ENCODE assay signal across 13 mouse cellular contexts in genomic region chr10:69466201-69466585, GRCm38 (mm10).
DNase-seq lines count a peak whose midpoint lies in the region; ATAC-seq and TF ChIP-seq lines count a peak whose summit lies in the region.
"Had no signal": no experiment of that assay in that cellular context is flagged by ENCODE, and none has a peak within 500 bp of the region (broad histone marks: within the 10 kb centered on the region; RNA-seq: fewer than 3 reads in every experiment).

No protein-coding gene starts in this region.

- peak overlapping the region; percentile 84 for H3K27ac ChIP-seq in left cerebral cortex, adult 2 months
- H3K27ac ChIP-seq in hindbrain, embryonic 13.5 days, result peak overlapping the region; percentile 93
- peak overlapping the region; percentile 96 for H3K27ac ChIP-seq in midbrain, embryonic 16.5 days (ENCODE audit: low read length)
- H3K27ac ChIP-seq: liver, embryonic 13.5 days had no signal

- WGBS in hindbrain, embryonic 13.5 days, result 31% methylated on average over 2 of the region's 2 CpGs
- 11% methylated on average over 2 of the region's 2 CpGs for WGBS in midbrain, embryonic 16.5 days

- H3K4me1 ChIP-seq in hindbrain, embryonic 13.5 days (replicated peaks), result peaks cover 60% of the 10 kb centered on the region
- peaks cover 36% of the 10 kb centered on the region for H3K4me1 ChIP-seq in midbrain, embryonic 16.5 days (ENCODE audit: control insufficient read depth, insufficient read depth, low read length)
- H3K4me1 ChIP-seq: liver, embryonic 13.5 days had no signal

- no peaks in the 10 kb centered on the region for H3K9me3 ChIP-seq in hindbrain, embryonic 13.5 days
- H3K9me3 ChIP-seq in midbrain, embryonic 16.5 days (replicated peaks; ENCODE audit: control insufficient read depth, low read length, poor library complexity, severe bottlenecking), result no peaks in the 10 kb centered on the region
- H3K9me3 ChIP-seq: liver, embryonic 13.5 days had no signal

- peak overlapping the region; percentile 47 for H3K4me2 ChIP-seq in hindbrain, embryonic 13.5 days
- peak overlapping the region; percentile 48; the same call in 1 of the 2 replicates for H3K4me2 ChIP-seq in midbrain, embryonic 16.5 days (ENCODE audit: low read length)
- H3K4me2 ChIP-seq: liver, embryonic 13.5 days had no signal

- ATAC-seq in hindbrain, embryonic 13.5 days (ENCODE audit: low FRiP score), result peak; percentile 21; the same call in 1 of the 2 replicates
- peak; percentile 36; the same call in 1 of the 2 replicates for ATAC-seq in midbrain, embryonic 16.5 days

- no peak for DNase-seq in left cerebral cortex, adult 2 months (ENCODE audit: extremely low spot score in 1 of 2, low spot score in 2 of 2)
- no peak for DNase-seq in left cerebral cortex, postnatal 14 days (ENCODE audit: low spot score in 2 of 2)
- DNase-seq in heart, adult 9 months (ENCODE audit: low spot score in 2 of 2), result no peak
- DNase-seq in adrenal gland, adult (ENCODE audit: inconsistent age in 2 of 2, low spot score in 1 of 2), result no peak
- no peak for DNase-seq in adrenal gland, postnatal 10 days
- no peak for DNase-seq in B cell, adult 2 months
- DNase-seq: cerebellum, adult 2 months; heart, postnatal 36 days; kidney, adult 8-10 months; liver, embryonic 13.5 days; lung, postnatal 14 days had no signal

- H3K36me3 ChIP-seq in hindbrain, embryonic 13.5 days, result no peaks in the 10 kb centered on the region
- no peaks in the 10 kb centered on the region for H3K36me3 ChIP-seq in midbrain, embryonic 16.5 days (ENCODE audit: control insufficient read depth, insufficient read depth, low read length)
- H3K36me3 ChIP-seq: liver, embryonic 13.5 days had no signal

- TF ChIP-seq CTCF in left cerebral cortex, adult 2 months (IDR thresholded peaks at IDR 0.05), result no peak

- intact Hi-C loops in left cerebral cortex, adult 2 months (cut with DNase I), result no loop called here
- intact Hi-C loops in left cerebral cortex, postnatal 14 days (cut with DNase I), result no loop called here

- 0 out of 2 replicates have a peak overlapping the region, but pooled peaks have one; percentile 39 for H3K9ac ChIP-seq in hindbrain, embryonic 13.5 days
- H3K9ac ChIP-seq in midbrain, embryonic 16.5 days (ENCODE audit: low read depth, low read length), result peak overlapping the region; percentile 40; the same call in 1 of the 2 replicates
- H3K9ac ChIP-seq: liver, embryonic 13.5 days had no signal

- no peak overlapping the region for H3K4me3 ChIP-seq in left cerebral cortex, adult 2 months
- H3K4me3 ChIP-seq in hindbrain, embryonic 13.5 days, result no peak overlapping the region
- H3K4me3 ChIP-seq in midbrain, embryonic 16.5 days (ENCODE audit: low read depth, low read length), result no peak overlapping the region
- H3K4me3 ChIP-seq: liver, embryonic 13.5 days had no signal

- no peaks in the 10 kb centered on the region for H3K27me3 ChIP-seq in hindbrain, embryonic 13.5 days
- no peaks in the 10 kb centered on the region for H3K27me3 ChIP-seq in midbrain, embryonic 16.5 days (ENCODE audit: control insufficient read depth, insufficient read depth, low read depth, low read length)
- H3K27me3 ChIP-seq: liver, embryonic 13.5 days had no signal
